Mouse (Mus musculus): ENCODE data around the gene Atp2a2. TPM values are rescaled to one million over a fixed set of nuclear protein-coding genes. Genes with fewer than 3 reads are reported as not detected.
"Not testable (repeated sequence)": the region's sequence is repeated elsewhere in the genome, so short reads cannot be mapped to it uniquely, and the experiment has no call there.

The Atp2a2 gene
- polyA plus RNA-seq, 1 experiment from 2014 or later, result 37.8 TPM

- peak overlapping the region; percentile 74 for H3K27ac ChIP-seq
- no peak overlapping the region for H3K4me3 ChIP-seq (replicated peaks)
- no peak overlapping the region for H3K9ac ChIP-seq
- no peaks in the 10 kb centered on the region for H3K27me3 ChIP-seq
- no peaks in the 10 kb centered on the region for H3K9me3 ChIP-seq (replicated peaks)
- 91% methylated on average over 12 of the region's 12 CpGs for WGBS
- ATAC-seq (replicated peaks; ENCODE audit: low FRiP score), result no peak
- peaks cover 100% of the 10 kb centered on the region for H3K36me3 ChIP-seq
- H3K4me2 ChIP-seq, result no peak overlapping the region
- peaks cover 7% of the 10 kb centered on the region; the same call in 1 of the 2 replicates for H3K4me1 ChIP-seq
Measured at GRCm38 (mm10) chr5:122440095-122440630, 61.9 kb downstream of the Atp2a2 start.

DNA sequence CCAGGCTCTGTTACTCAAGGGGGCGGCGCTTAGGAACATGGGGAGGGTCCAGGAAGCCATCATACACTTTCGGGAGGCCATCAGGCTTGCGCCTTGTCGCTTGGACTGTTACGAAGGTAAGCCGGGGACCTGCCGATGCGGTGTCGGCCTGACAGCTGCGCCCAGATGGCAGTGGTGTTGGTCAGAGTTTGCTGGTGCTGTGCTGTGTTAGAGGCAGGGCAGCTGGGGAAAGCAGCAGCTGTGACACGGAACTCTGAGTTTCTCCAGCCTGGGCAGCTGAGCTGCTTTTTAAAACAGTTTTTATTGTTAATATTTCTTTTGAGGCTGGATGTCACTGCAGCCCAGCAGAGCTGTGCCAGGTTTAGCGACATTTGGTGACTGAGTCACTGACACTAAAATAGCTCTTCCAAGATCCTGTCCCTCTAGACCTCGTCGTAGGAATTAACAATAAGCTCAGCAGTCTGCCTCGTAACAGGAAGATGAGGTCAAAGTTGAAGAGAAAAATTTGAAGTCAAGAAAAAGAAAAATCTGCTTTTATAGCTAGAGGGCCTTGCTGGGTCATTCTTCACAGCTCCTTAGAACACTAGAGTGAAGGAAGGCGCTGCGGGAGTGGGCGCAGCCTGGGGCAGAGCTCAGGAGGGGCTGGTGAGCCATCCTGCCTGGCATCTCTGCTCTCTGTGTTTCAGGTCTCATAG lies 62.5 kb downstream of the Atp2a2 start:
- H3K4me1 ChIP-seq, result peaks cover 7% of the 10 kb centered on the region; the same call in 1 of the 2 replicates
- 72% methylated on average over 19 of the region's 19 CpGs for WGBS
- no peak overlapping the region for H3K4me2 ChIP-seq
- H3K4me3 ChIP-seq (replicated peaks), result no peak overlapping the region
- H3K9me3 ChIP-seq (replicated peaks), result no peaks in the 10 kb centered on the region
- H3K27me3 ChIP-seq, result no peaks in the 10 kb centered on the region
- H3K27ac ChIP-seq, result peak overlapping the region; percentile 74
- 0 out of 2 replicates have a peak, but pooled peaks have one; percentile 46 for ATAC-seq (replicated peaks; ENCODE audit: low FRiP score)
- peaks cover 100% of the 10 kb centered on the region for H3K36me3 ChIP-seq
- no peak overlapping the region for H3K9ac ChIP-seq

GRCm38 (mm10) chr5:122434541-122434940 lies 67.5 kb downstream of the Atp2a2 start:
- Histone ChIP-seq H3K27me3 (no peaks in the 10 kb centered on the region), H3K9ac (no peak overlapping the region), H3K4me2 (no peak overlapping the region), H3K36me3 (peaks cover 99% of the 10 kb centered on the region), H3K4me1 (peaks cover 7% of the 10 kb centered on the region; the same call in 1 of the 2 replicates), H3K27ac (no peak overlapping the region), H3K4me3 (replicated peaks) (no peak overlapping the region), H3K9me3 (replicated peaks) (no peaks in the 10 kb centered on the region)
- no peak for ATAC-seq (replicated peaks; ENCODE audit: low FRiP score)
- WGBS, result 84% methylated on average over 4 of the region's 4 CpGs

DNA sequence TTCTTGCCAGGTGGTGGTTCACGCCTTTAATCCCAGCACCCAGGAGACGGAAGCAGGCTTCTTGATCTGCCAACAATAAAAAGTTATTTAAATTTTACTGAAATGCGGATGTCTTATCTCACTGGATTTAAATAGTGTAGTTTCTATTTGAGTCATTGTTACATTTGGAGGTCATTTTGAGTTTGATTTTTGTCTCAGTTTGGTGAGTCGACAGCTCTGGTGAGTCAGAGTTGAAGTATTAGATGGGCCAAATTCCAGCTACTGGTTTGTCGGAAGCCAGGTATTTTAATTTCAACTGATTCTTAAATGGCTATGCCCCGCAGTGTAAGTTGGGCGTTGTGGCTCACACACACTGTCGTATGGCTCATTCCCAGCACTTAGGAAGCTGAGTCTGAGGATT lies 70.8 kb downstream of the Atp2a2 start:
- no peak for ATAC-seq (replicated peaks; ENCODE audit: low FRiP score)
- no peaks in the 10 kb centered on the region for H3K9me3 ChIP-seq (replicated peaks)
- 92% methylated on average over 8 of the region's 8 CpGs for whole genome bisulfite sequencing

GRCm38 (mm10) chr5:122430036-122430775 lies 71.8 kb downstream of the Atp2a2 start:
- H3K4me3 ChIP-seq (replicated peaks), result no peak overlapping the region
- 88% methylated on average over 4 of the region's 4 CpGs for WGBS
- H3K27me3 ChIP-seq, result no peaks in the 10 kb centered on the region
- peaks cover 81% of the 10 kb centered on the region for H3K36me3 ChIP-seq
- no peak overlapping the region for H3K9ac ChIP-seq
- no peaks in the 10 kb centered on the region for H3K4me1 ChIP-seq
- H3K4me2 ChIP-seq, result no peak overlapping the region
- no peak overlapping the region for H3K27ac ChIP-seq
- no peak for ATAC-seq (replicated peaks; ENCODE audit: low FRiP score)
- no peaks in the 10 kb centered on the region for H3K9me3 ChIP-seq (replicated peaks)

More for the DNA sequence above, 70.8 kb downstream of the Atp2a2 start:
- no peaks in the 10 kb centered on the region for H3K27me3 ChIP-seq
- H3K36me3 ChIP-seq, result peaks cover 91% of the 10 kb centered on the region
- no peak overlapping the region for H3K4me3 ChIP-seq (replicated peaks)
- H3K4me1 ChIP-seq, result no peaks in the 10 kb centered on the region
- no peak overlapping the region for H3K4me2 ChIP-seq
- H3K9ac ChIP-seq, result no peak overlapping the region
- H3K27ac ChIP-seq, result no peak overlapping the region

DNA sequence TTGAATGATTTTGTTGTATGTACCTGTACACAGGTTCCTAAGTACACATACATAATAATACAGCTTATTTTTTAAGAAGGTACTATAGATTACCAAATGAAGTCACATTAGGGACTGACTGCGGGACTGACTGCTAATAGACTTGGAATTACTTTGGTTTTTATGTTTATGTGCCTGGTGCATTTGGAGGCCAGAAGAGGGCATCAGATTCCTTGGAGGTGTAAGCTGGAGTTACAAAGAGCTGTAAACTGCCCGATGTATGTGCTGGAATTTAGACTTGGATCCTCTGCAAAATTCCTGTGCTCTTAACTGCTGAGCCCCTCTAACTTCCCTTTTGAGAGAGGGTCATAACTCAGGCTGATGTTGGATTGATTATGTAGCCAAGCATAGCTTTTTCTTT lies 76.5 kb downstream of the Atp2a2 start:
- no peak for ATAC-seq (replicated peaks; ENCODE audit: low FRiP score)
- H3K4me3 ChIP-seq (replicated peaks), result no peak overlapping the region
- no peak overlapping the region for H3K4me2 ChIP-seq
- 75% methylated on average over 2 of the region's 2 CpGs for WGBS
- no peak overlapping the region for H3K9ac ChIP-seq
- peaks cover 27% of the 10 kb centered on the region for H3K4me1 ChIP-seq
- H3K36me3 ChIP-seq, result peaks cover 36% of the 10 kb centered on the region
- no peaks in the 10 kb centered on the region for H3K9me3 ChIP-seq (replicated peaks)
- no peaks in the 10 kb centered on the region for H3K27me3 ChIP-seq
- no peak overlapping the region for H3K27ac ChIP-seq

GRCm38 (mm10) chr5:122423083-122423482 lies 78.9 kb downstream of the Atp2a2 start:
- Histone ChIP-seq H3K4me1 (peaks cover 27% of the 10 kb centered on the region), H3K36me3 (peaks cover 11% of the 10 kb centered on the region), H3K27ac (no peak overlapping the region), H3K4me2 (peak overlapping the region; percentile 85), H3K27me3 (no peaks in the 10 kb centered on the region), H3K9ac (peak overlapping the region; percentile 90), H3K9me3 (replicated peaks) (no peaks in the 10 kb centered on the region), H3K4me3 (replicated peaks) (peak overlapping the region; percentile 87)
- WGBS, result 30% methylated on average over 15 of the region's 15 CpGs
- ATAC-seq (replicated peaks; ENCODE audit: low FRiP score), result no peak

- WGBS, result under 1% methylated on average over 73 of the region's 73 CpGs
- H3K4me3 ChIP-seq (replicated peaks), result peak overlapping the region; percentile 87
Measured at GRCm38 (mm10) chr5:122422071-122422964, 79.7 kb downstream of the Atp2a2 start.

DNA sequence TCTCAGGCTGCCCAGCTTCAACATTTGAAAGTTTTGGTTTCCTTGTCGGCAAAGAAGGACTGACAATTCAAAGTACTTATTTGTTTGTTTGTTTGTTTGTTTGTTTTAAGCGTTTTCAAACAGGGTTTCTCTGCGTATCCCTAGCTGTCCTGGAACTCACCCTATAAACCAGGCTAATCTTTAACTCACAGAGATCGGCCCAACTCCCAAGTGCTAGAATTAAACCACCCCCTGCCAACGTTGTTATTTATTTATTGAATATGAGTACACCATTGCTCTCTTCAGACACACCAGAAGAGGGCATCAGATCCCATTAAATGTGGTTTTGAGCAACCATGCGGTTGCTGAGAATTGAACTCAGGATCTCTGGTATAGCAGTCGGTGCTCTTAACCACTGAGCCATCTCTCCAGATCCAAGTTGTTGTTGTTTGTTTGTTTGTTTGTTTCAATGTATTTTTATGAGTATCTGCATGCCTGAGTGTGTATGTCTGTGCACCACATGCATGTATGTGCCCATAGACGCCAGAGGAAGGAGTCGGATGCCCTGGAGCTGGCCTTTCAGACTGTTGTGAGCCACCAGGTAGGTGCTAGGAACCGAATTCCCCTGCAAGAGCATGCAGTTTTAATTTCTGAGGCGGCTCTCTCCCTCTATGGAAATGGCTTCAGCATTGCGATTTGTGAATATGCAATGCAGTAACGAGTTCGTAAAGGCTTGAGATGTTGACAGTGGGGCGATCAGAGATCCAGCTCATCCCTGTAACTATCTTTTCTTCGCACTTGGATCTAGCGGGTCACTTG lies 80.6 kb downstream of the Atp2a2 start, which contains the start of gene Anapc7:
TSS of gene Anapc7 (plus strand) at position 423 of the 798 bp plus-strand sequence.
- Histone ChIP-seq H3K4me1 (peaks cover 27% of the 10 kb centered on the region), H3K9me3 (replicated peaks) (no peaks in the 10 kb centered on the region), H3K27me3 (no peaks in the 10 kb centered on the region), H3K27ac (peak within 1 kb of the TSS; percentile 94), H3K4me3 (replicated peaks) (peak within 1 kb of the TSS; percentile 87), H3K36me3 (no peaks in the 10 kb centered on the region; the same call in 1 of the 2 replicates), H3K9ac (peak within 1 kb of the TSS; percentile 90), H3K4me2 (peak within 1 kb of the TSS; percentile 85)
- ATAC-seq (replicated peaks; ENCODE audit: low FRiP score), result peak; percentile 40
- WGBS, result 21% methylated on average over 17 of the region's 17 CpGs

More at GRCm38 (mm10) chr5:122422071-122422964, 79.7 kb downstream of the Atp2a2 start:
- Histone ChIP-seq H3K27ac (peak overlapping the region; percentile 94), H3K9ac (peak overlapping the region; percentile 90), H3K4me2 (peak overlapping the region; percentile 85), H3K9me3 (replicated peaks) (no peaks in the 10 kb centered on the region), H3K27me3 (no peaks in the 10 kb centered on the region), H3K36me3 (peaks cover 6% of the 10 kb centered on the region), H3K4me1 (peaks cover 27% of the 10 kb centered on the region)
- peak; percentile 93 for ATAC-seq (replicated peaks; ENCODE audit: low FRiP score)

GRCm38 (mm10) chr5:122420676-122421075 lies 81.3 kb downstream of the Atp2a2 start:
- not testable (repeated sequence) for ATAC-seq (replicated peaks; ENCODE audit: low FRiP score); H3K36me3 ChIP-seq; H3K4me3 ChIP-seq (replicated peaks); H3K4me2 ChIP-seq; H3K9me3 ChIP-seq (replicated peaks); H3K27me3 ChIP-seq; H3K9ac ChIP-seq; H3K27ac ChIP-seq
- peaks cover 27% of the 10 kb centered on the region for H3K4me1 ChIP-seq
- WGBS, result 61% methylated on average over 4 of the region's 4 CpGs

- Histone ChIP-seq H3K4me1 (peaks cover 8% of the 10 kb centered on the region), H3K27ac (no peak overlapping the region), H3K4me3 (replicated peaks) (no peak overlapping the region), H3K9ac (no peak overlapping the region), H3K27me3 (no peaks in the 10 kb centered on the region), H3K4me2 (no peak overlapping the region), H3K9me3 (replicated peaks) (no peaks in the 10 kb centered on the region), H3K36me3 (peaks cover 3% of the 10 kb centered on the region; the same call in 1 of the 2 replicates)
- no peak for ATAC-seq (replicated peaks; ENCODE audit: low FRiP score)
- WGBS, result 87% methylated on average over 12 of the region's 12 CpGs
Measured at GRCm38 (mm10) chr5:122415465-122415864, 86.6 kb downstream of the Atp2a2 start.

Measured in kidney, embryonic 15.5 days (tissue).